Mouse (Mus musculus): ENCODE measurements around the gene Rbpjl. TPM values are rescaled to one million over a fixed set of nuclear protein-coding genes. Genes with fewer than 3 reads are reported as not detected.

Gene Rbpjl
- total and polyA plus RNA-seq, 2 experiments, result 0.18 TPM; not detected in 1

DNA sequence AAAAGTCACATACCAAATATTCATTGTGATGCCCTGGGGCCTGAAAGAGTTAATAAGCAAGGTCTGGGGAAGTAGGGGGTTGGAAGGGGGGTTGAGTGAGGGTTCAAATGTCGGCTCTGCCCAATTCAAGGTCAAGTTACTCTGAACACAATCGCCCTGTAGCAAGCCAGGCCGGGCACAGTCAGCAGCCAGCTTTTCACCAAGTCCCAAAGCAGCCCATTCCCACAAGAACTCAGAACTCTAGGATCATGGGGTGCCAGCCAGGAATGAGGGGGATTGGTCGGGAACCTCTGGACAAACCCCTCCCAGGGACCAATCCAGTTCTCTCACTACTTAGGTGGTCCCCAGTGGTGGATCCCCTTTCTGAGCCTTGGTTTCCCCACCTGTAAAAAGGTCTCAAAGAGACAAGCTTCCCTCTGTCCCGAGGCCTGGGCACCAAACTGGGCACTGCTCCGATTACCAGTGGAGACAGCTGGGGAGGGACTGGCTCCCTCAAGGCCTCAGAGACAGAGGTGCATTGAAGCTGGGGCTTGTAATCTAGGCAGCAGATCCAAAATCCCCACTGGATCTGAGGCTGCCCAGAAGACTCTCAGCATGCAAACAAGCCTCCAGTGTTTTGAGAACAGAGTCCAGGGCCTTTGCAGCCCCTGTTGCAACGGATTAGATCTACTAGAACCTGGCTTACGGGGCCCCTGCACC is 33.4 kb downstream of the Rbpjl start:
- peak overlapping the region; percentile 53 for H3K4me3 ChIP-seq (ENCODE audit: insufficient read depth, low read depth, low read length)
- H3K4me1 ChIP-seq (ENCODE audit: control insufficient read depth, insufficient read depth, low read length), result peaks cover 41% of the 10 kb centered on the region
- H3K27ac ChIP-seq (replicated peaks; ENCODE audit: insufficient read depth, low read depth, low read length), result peak overlapping the region; percentile 59
- DNase-seq (ENCODE audit: extremely low read depth, low read depth, low spot score), result peak; percentile 55
- TF ChIP-seq POLR2A (IDR thresholded peaks at IDR 0.05; ENCODE audit: extremely low read depth, insufficient read depth, low read length) (no peak), CTCF (IDR thresholded peaks at IDR 0.05; ENCODE audit: low read depth, low read length) (no peak)
- no peaks in the 10 kb centered on the region for H3K27me3 ChIP-seq (ENCODE audit: control insufficient read depth, insufficient read depth, low read length)
- H3K36me3 ChIP-seq (ENCODE audit: control insufficient read depth, insufficient read depth, low read length), result peaks cover 20% of the 10 kb centered on the region; the same call in 1 of the 2 replicates
- peaks cover 35% of the 10 kb centered on the region for H3K79me2 ChIP-seq (ENCODE audit: control insufficient read depth, insufficient read depth, low read length)
- peak overlapping the region; percentile 60 for H3K9ac ChIP-seq (ENCODE audit: low read depth, low read length)
- WGBS, result 9% methylated on average over 8 of the region's 8 CpGs

DNA sequence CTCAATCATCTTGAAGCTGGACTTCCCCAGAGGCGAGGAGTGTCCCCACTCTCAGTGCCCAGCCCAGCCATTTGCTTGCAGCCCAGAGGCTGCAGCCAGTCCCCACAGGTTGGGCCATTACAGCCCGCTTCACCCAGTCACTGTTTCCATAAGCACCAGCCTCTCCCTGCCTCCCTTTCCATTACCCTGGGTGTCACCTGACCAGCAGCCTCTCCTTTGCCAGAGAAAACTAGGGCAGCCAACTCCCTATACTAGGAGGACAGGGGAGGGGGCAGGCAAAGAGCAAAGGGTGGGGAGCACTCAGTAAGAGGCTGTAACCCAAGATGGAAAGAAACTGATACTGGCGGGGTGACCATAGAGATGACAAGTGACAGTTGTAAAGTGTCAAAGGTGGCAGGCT is 34.0 kb downstream of the Rbpjl start:
- Histone ChIP-seq H3K79me2 (ENCODE audit: control insufficient read depth, insufficient read depth, low read length) (peaks cover 41% of the 10 kb centered on the region), H3K9ac (ENCODE audit: low read depth, low read length) (peak overlapping the region; percentile 60), H3K4me1 (ENCODE audit: control insufficient read depth, insufficient read depth, low read length) (peaks cover 36% of the 10 kb centered on the region), H3K27ac (replicated peaks; ENCODE audit: insufficient read depth, low read depth, low read length) (peak overlapping the region; percentile 59), H3K4me3 (ENCODE audit: insufficient read depth, low read depth, low read length) (peak overlapping the region; percentile 53), H3K36me3 (ENCODE audit: control insufficient read depth, insufficient read depth, low read length) (peaks cover 18% of the 10 kb centered on the region; the same call in 1 of the 2 replicates), H3K27me3 (ENCODE audit: control insufficient read depth, insufficient read depth, low read length) (no peaks in the 10 kb centered on the region)
- TF ChIP-seq POLR2A (IDR thresholded peaks at IDR 0.05; ENCODE audit: extremely low read depth, insufficient read depth, low read length), result no peak
- no peak for TF ChIP-seq CTCF (IDR thresholded peaks at IDR 0.05; ENCODE audit: low read depth, low read length)
- WGBS, result 17% methylated on average over 3 of the region's 3 CpGs
- DNase-seq (ENCODE audit: extremely low read depth, low read depth, low spot score), result peak; percentile 82

DNA sequence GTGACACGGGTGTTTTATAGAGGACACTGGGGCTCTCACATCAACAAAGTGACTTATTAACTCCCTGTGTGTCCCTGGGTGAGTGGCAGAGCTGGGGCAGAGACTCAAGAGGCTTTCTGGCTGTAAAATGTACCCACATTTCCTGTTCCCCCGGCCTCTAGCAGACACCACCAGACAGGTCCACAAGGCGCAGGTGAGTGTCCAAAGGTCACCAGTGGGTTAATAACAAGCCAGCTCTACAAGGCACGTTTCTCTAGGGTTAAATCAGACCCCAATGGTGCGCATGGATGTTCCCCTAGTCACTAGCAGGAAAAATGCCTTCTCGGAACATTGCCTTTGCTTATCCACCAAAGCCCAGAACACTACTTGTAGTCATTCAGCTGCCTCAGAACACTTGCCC is 34.8 kb downstream of the Rbpjl start:
- TF ChIP-seq CTCF (IDR thresholded peaks at IDR 0.05; ENCODE audit: low read depth, low read length) (no peak), POLR2A (IDR thresholded peaks at IDR 0.05; ENCODE audit: extremely low read depth, insufficient read depth, low read length) (no peak)
- peak overlapping the region; percentile 75; the same call in 1 of the 2 replicates for H3K4me3 ChIP-seq (ENCODE audit: insufficient read depth, low read depth, low read length)
- 23% methylated on average over 6 of the region's 6 CpGs for WGBS

DNA sequence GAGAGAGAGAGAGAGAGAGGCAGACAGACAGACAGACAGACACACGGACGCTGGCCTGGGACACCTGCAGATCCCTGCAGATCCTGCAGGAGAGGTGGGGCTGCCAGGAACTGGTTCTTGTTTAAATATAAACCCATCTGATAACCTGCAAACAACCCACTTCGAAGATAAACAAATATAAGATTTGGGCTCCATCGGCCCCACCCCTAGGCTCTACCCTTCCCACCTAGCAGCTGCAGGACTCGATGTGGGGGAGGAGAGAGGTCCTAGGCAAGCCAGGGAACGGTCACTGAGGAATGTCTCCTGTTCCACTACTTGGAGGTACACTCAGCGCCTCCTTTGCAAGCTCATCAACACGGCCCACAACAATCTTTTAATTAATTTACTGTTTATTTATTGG is 35.3 kb downstream of the Rbpjl start:
- peaks cover 50% of the 10 kb centered on the region for H3K79me2 ChIP-seq (ENCODE audit: control insufficient read depth, insufficient read depth, low read length)
- H3K4me1 ChIP-seq (ENCODE audit: control insufficient read depth, insufficient read depth, low read length), result peaks cover 26% of the 10 kb centered on the region
- H3K4me3 ChIP-seq (ENCODE audit: insufficient read depth, low read depth, low read length), result peak overlapping the region; percentile 75
- no peak for TF ChIP-seq POLR2A (IDR thresholded peaks at IDR 0.05; ENCODE audit: extremely low read depth, insufficient read depth, low read length)
- 0 out of 2 replicates have a peak, but pooled peaks have one; percentile 6 for TF ChIP-seq CTCF (IDR thresholded peaks at IDR 0.05; ENCODE audit: low read depth, low read length)
- DNase-seq (ENCODE audit: extremely low read depth, low read depth, low spot score), result peak; percentile 87
- peak overlapping the region; percentile 60 for H3K9ac ChIP-seq (ENCODE audit: low read depth, low read length)
- H3K36me3 ChIP-seq (ENCODE audit: control insufficient read depth, insufficient read depth, low read length), result peaks cover 18% of the 10 kb centered on the region; the same call in 1 of the 2 replicates
- no peaks in the 10 kb centered on the region for H3K27me3 ChIP-seq (ENCODE audit: control insufficient read depth, insufficient read depth, low read length)
- peak overlapping the region; percentile 59 for H3K27ac ChIP-seq (replicated peaks; ENCODE audit: insufficient read depth, low read depth, low read length)
- WGBS, result 18% methylated on average over 8 of the region's 8 CpGs

More for the DNA sequence above, 34.8 kb downstream of the Rbpjl start:
- Histone ChIP-seq H3K36me3 (ENCODE audit: control insufficient read depth, insufficient read depth, low read length) (peaks cover 18% of the 10 kb centered on the region; the same call in 1 of the 2 replicates), H3K79me2 (ENCODE audit: control insufficient read depth, insufficient read depth, low read length) (peaks cover 49% of the 10 kb centered on the region), H3K9ac (ENCODE audit: low read depth, low read length) (peak overlapping the region; percentile 60), H3K4me1 (ENCODE audit: control insufficient read depth, insufficient read depth, low read length) (peaks cover 31% of the 10 kb centered on the region), H3K27me3 (ENCODE audit: control insufficient read depth, insufficient read depth, low read length) (no peaks in the 10 kb centered on the region), H3K27ac (replicated peaks; ENCODE audit: insufficient read depth, low read depth, low read length) (peak overlapping the region; percentile 59)
- peak; percentile 76 for DNase-seq (ENCODE audit: extremely low read depth, low read depth, low spot score)

DNA sequence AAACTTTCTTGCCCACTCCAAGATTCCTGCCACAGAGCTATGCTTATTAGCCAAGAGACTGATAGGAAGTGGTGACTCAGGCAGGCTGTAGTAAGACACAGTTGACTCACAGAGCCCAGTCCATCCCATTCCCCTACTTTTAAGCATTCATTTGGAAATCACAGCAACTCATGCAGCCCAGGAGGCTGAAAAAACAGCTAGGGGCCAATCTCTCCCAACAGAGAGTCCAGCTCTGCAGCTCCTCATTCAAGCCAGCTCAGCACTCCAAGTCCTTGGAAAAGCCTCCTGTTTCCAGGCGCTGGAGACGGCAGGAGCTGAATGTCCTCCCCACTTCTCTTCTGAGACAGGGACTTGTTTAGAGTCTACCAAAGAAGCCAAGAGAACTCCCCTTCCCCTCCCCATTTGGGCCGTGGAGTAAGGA is 36.1 kb downstream of the Rbpjl start:
- H3K4me3 ChIP-seq (ENCODE audit: insufficient read depth, low read depth, low read length), result peak overlapping the region; percentile 75
- 12% methylated on average over 3 of the region's 3 CpGs for WGBS

More for the DNA sequence above, 36.1 kb downstream of the Rbpjl start:
- H3K79me2 ChIP-seq (ENCODE audit: control insufficient read depth, insufficient read depth, low read length), result peaks cover 50% of the 10 kb centered on the region
- no peaks in the 10 kb centered on the region for H3K27me3 ChIP-seq (ENCODE audit: control insufficient read depth, insufficient read depth, low read length)
- no peak for TF ChIP-seq CTCF (IDR thresholded peaks at IDR 0.05; ENCODE audit: low read depth, low read length)
- TF ChIP-seq POLR2A (IDR thresholded peaks at IDR 0.05; ENCODE audit: extremely low read depth, insufficient read depth, low read length), result no peak
- peaks cover 15% of the 10 kb centered on the region; the same call in 1 of the 2 replicates for H3K36me3 ChIP-seq (ENCODE audit: control insufficient read depth, insufficient read depth, low read length)
- peak overlapping the region; percentile 59 for H3K27ac ChIP-seq (replicated peaks; ENCODE audit: insufficient read depth, low read depth, low read length)
- peak; percentile 57 for DNase-seq (ENCODE audit: extremely low read depth, low read depth, low spot score)
- peaks cover 21% of the 10 kb centered on the region for H3K4me1 ChIP-seq (ENCODE audit: control insufficient read depth, insufficient read depth, low read length)
- peak overlapping the region; percentile 31 for H3K9ac ChIP-seq (ENCODE audit: low read depth, low read length)

Data from liver, adult 2 months (tissue).